Mouse (Mus musculus) telencephalon, adult 2 months (tissue): ENCODE data around the gene Per1.
A peak's percentile ranks its signal among the peaks of the same experiment; 100 is the strongest.

Experiments
- DNase-seq: peaks from one replicate; pipeline ENCODE4 v3.0.0-alpha.2; 2011; ENCODE audit warnings: low read depth, low spot score

Per1 gene

GRCm38 (mm10) chr11:69094697-69095429 lies at the start of gene Per1:
TSS of gene Per1 (plus strand) at chr11:69095217.
- DNase-seq: peak; percentile 100

- DNase-seq: no peak
These were observed 49.3 kb upstream of the Per1 start, which contains the start of gene Aurkb for GRCm38 (mm10) chr11:69045531-69046394. TSS of gene Aurkb (plus strand) at chr11:69045647.

- no peak for DNase-seq
These were observed 48.6 kb upstream of the Per1 start for GRCm38 (mm10) chr11:69046395-69046774.

GRCm38 (mm10) chr11:69047592-69047991 lies 47.4 kb upstream of the Per1 start:
- DNase-seq: no peak

- DNase-seq: no peak
These were observed 46.9 kb upstream of the Per1 start for GRCm38 (mm10) chr11:69048151-69048550.

- no peak for DNase-seq
These were observed 44.3 kb upstream of the Per1 start for GRCm38 (mm10) chr11:69050748-69051147.

GRCm38 (mm10) chr11:69051771-69052170 lies 43.2 kb upstream of the Per1 start:
- no peak for DNase-seq

GRCm38 (mm10) chr11:69052824-69053421 lies 42.1 kb upstream of the Per1 start:
- DNase-seq: no peak

- no peak for DNase-seq
These were observed 41.2 kb upstream of the Per1 start for GRCm38 (mm10) chr11:69053848-69054247.

- DNase-seq: no peak
These were observed 36.8 kb upstream of the Per1 start for GRCm38 (mm10) chr11:69058265-69058664.

- no peak for DNase-seq
These were observed 36.2 kb upstream of the Per1 start for GRCm38 (mm10) chr11:69058729-69059356.

GRCm38 (mm10) chr11:69059357-69059974 lies 35.6 kb upstream of the Per1 start, which contains the start of gene Borcs6:
TSS of gene Borcs6 (plus strand) at chr11:69059717.
- DNase-seq: peak; percentile 99

GRCm38 (mm10) chr11:69059975-69060411 lies 35.0 kb upstream of the Per1 start:
- no peak for DNase-seq

- no peak for DNase-seq
These were observed 34.4 kb upstream of the Per1 start for GRCm38 (mm10) chr11:69060448-69061254.

- no peak for DNase-seq
These were observed 33.6 kb upstream of the Per1 start for GRCm38 (mm10) chr11:69061255-69061912.

GRCm38 (mm10) chr11:69062194-69062760 lies 32.7 kb upstream of the Per1 start:
- DNase-seq: no peak

GRCm38 (mm10) chr11:69062761-69063224 lies 32.2 kb upstream of the Per1 start:
- DNase-seq: peak; percentile 85

- DNase-seq: no peak
These were observed 31.4 kb upstream of the Per1 start for GRCm38 (mm10) chr11:69063413-69064201.
